Mouse (Mus musculus) gastrocnemius, postnatal 14 days (tissue): ENCODE measurements around the gene Dgkh. TPM values are rescaled to one million over a fixed set of nuclear protein-coding genes. Genes with fewer than 3 reads are reported as not detected.
"Not testable (repeated sequence)": the region's sequence is repeated elsewhere in the genome, so short reads cannot be mapped to it uniquely, and the experiment has no call there.

Source experiments
- DNase-seq: peaks from one replicate; pipeline ENCODE4 v3.0.0; 2021; ENCODE audit warnings: mixed read lengths
- intact Hi-C: fragments of 180-260 bp; cut with DNase I; formaldehyde crosslinking; loops from one replicate; pipeline ENCODE4 v1.15.1; 2025; ENCODE audit warnings: low total_unique reads
- total RNA-seq, 2 experiments: library from RNA; stranded (reverse); gene quantifications; 2 replicates each; pipeline ENCODE4 v1.2.3; 2021

Gene Dgkh
- total RNA-seq, 2 experiments from 2014 or later = 5.1 to 6.1 TPM

DNA sequence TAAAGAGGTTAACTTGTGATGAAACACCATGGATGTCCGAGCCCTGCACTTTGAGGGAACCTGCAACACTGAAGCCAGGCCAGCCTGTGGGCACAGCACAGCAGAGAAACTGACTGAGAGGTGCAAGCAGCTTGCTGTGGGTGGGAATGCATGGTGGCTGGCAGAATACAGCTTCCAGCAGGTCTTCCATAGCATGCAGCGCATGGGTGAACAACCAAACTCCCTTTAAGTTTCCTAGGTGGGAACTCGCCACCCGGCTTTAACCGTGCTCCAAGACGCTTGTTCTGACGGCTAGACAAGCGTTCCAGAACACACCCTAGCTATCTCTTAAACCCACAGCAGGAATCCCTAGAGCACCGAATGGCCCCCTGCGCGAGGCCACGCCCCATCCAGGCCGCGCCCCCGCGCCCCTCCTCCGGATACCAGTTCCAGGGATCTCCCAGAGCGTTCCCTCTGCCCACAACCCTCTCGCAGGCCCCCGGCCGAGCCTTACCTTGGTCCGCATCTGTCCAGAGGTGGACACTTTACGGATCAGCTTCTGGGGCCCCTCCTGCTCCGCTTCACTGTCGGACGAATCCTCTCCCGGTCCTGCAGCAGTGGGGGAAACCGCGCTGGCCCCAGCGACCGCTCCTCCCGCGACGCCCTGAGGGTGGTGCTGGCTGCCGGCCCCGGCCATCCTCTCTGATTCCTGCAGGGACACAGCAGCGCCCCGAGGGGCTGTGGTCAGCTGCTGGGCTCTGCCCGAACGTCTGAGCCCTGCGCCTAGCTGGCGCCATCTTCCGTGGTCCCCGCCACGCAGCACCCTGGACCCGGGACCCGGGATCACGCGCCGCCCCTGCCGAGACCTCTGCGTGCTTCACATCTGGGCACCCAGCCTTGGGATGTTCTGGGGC lies 7.9 kb downstream of the Dgkh start:
- DNase-seq = peak; percentile 52
- intact Hi-C loops = loop anchor here (10.0 kb wide), 1 partner anchor 50 kb away; no protein-coding TSS in a partner anchor

GRCm38 (mm10) chr14:78723655-78724054 lies 8.9 kb downstream of the Dgkh start:
- intact Hi-C loops = loop anchor here (10.0 kb wide), 1 partner anchor 49 kb away; no protein-coding TSS in a partner anchor
- not testable (repeated sequence) for DNase-seq

DNA sequence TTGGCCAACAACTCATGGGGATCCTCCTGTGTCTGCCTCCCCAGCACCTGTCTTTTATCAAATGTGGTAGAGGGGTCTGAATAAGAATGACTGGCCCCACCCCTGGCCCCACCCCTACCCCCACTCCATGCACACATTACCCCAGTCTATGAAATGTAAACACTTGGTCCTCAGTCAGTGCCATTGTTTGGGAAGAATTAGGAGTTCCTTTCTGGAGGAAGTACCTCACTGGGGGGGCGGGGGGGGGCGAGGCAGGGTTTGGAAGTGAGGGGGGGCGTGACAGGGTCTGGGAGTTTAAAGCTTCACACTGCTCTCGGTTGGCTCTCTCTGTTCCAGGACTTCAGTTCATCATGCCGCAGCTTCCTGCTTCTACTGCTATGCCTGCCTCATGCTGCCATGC lies 10.5 kb downstream of the Dgkh start:
- intact Hi-C loops = loop anchor here (10.0 kb wide), 1 partner anchor 47 kb away; no protein-coding TSS in a partner anchor
- DNase-seq = no peak

DNA sequence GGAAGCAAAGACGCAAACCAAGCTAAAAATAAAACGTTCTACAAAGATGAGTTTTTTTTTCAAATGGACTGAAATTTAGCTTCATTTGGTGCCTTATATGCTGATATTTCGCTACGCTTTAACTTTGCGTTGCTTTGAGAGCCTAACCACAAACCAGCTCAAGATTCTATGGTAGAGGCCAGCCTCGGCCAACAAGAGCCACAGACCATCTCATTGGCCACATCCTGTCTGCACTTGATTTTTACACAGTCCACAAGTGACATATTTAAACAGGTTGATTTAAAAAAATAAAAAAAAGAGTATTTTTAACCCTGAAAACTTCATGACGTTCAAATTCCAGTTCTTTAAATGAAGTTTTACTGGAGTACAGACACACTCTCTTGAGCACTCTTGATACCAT lies 16.5 kb downstream of the Dgkh start:
- intact Hi-C loops = no loop called here
- DNase-seq = no peak

DNA sequence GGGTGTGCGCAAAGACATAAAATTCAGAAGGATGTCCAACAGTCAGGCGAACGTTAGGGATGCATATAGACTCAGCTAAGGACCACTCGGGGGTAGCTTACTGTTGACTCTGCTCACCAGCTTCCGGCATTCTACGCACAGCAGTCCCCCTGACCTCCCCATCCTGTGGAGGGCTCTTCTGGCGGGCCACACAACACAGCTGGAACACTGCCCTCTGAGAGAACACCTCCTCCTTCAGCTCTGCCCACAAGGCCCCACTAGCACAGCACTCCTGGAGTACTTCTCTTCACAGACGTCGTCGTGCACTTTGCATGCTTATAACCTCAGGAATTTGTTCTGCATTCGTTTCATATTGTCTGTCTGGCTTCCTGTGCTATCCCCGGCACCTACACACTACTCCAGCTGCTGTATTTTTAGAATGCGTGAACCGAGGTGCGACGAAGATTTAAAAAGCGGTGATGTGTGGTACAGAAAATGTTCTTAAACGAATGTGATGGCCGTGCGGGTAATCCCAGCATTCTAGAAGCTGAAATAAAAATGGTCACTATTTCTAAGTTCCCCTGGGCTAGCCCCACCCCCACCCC lies 19.9 kb downstream of the Dgkh start:
- intact Hi-C loops = no loop called here
- no peak for DNase-seq

DNA sequence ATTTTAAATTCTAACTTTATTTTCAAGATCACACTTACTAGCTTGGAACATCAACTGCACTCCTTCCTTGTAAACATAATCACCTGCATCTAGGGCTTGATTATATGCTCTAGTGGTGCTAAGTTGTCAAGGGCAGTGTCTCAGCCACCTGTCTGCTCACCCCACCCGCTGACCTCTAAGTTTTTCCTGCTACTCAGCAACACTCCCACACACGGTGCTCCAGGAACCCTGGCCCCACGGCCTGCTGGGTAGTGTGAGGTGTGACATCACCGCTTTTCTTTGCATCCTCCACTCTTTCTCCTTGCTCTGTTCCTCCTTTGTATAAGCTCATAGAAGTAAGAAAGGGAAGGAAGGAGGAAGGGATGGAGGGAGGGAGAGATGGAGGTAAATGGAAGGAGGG lies 21.9 kb downstream of the Dgkh start:
- DNase-seq = no peak
- intact Hi-C loops = no loop called here

- intact Hi-C loops = no loop called here
- no peak for DNase-seq
These were observed 27.0 kb downstream of the Dgkh start for GRCm38 (mm10) chr14:78705616-78706015.

DNA sequence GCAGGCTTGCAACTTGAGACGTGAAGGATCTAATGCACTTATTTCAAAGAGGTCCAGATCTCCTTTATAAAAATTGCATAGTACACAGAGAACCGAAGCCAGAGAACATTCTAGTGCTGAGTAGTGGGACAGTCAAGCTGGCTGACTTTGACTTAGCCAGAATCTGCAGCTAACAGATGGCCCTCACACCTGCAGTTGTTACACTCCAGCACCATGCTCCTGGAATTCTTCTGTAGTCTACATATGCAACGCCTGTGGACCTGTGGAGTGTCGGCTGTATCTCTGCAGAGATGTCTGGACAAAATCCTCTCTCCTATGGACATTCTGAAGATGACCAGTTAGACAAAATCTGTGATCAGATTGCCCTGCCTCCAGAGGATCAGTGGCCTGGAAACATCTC lies 28.6 kb downstream of the Dgkh start:
- intact Hi-C loops = no loop called here
- DNase-seq = no peak

GRCm38 (mm10) chr14:78703361-78703760 lies 29.2 kb downstream of the Dgkh start:
- intact Hi-C loops = no loop called here
- DNase-seq = no peak

DNA sequence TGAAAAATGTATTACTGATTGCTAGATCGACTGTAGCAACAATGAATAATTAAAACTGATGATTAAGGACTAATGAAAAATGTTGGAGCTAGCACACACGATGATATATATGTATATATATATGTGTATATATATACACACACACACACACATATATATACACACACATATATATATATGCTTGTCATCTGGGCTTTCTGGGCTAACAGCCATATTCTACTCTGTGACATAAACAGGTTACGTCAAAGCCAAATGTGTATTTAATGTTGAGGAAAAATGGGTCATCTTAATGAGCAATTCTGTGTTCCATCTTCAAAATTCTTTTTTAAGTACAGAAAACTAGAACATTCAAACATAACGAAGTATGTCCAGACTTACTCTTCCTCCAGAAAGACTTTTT lies 30.5 kb downstream of the Dgkh start:
- no peak for DNase-seq
- intact Hi-C loops = no loop called here

DNA sequence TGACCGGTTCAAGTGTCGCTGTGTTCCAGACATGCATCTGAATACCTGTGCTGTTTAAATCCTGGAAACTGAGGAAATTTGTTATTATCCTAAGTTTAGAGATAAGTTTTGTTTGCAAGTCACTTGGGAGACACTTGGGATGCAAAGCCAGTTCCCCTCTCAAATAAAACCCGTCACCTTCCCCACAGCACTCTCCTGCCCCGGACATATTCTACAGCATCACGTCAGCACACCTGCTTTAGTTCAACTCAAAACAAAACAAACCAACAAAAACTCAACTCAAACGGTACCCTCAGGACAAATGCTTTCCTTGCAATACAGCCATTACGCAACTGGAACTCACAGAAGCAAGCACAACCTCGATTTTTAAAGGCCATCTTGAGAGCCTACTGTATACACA lies 31.1 kb downstream of the Dgkh start:
- intact Hi-C loops = no loop called here
- no peak for DNase-seq

DNA sequence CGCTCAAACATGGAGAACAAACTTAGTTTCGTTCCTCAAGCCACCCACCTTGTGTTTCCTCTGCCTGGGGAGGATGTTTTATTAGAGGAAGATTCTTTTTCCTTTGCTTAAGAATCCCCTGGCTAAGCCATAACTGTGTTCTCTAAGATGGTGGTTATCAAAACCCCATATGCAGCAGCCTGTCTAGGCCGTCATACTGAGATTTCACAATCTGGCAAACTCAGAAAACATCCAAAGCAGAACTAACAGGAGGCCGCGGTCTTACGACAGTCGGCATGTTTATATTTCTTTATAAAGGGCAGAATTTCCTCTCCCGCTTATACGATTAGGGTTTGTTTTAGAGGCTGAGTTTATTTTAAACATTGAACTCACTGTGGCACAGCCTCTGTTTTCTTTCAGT lies 31.5 kb downstream of the Dgkh start:
- DNase-seq = no peak
- intact Hi-C loops = no loop called here

DNA sequence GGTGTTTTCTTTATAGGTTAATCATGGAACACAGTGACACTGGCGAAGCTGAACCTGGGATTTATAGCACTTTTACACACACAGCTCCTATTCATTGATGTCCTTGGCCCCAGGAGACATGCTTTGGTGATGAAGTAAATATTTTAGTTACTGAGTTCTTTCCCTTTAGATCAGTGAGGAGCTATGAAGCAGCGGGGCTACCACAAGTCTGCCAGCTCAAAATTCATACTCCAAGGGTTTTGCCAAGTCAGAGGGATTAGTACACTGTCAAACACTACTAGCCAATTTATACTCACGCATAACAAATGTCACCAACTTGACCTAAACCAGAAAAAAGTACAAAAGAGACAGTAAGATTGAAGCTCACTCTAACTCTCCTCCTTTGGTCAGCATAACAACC lies 32.9 kb downstream of the Dgkh start:
- intact Hi-C loops = no loop called here
- DNase-seq = no peak

DNA sequence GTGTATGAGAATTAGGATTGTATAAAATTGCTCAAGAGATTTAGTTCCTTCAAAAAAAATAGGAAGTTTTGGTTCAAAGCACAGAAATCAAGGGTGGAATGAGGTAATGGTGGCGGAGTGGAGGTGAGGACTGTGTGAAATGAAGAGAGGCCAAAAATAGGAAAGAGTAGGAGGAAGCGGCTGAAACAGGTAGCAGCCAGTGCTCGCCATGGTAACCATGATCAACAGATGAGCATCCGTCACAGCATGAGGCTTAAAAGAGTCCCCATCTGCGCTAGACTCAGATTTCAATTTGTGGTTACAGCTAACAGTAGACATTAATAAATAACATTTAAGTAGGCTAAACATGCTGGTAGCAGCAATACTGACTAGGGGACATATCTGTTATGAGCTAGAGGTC lies 33.4 kb downstream of the Dgkh start:
- DNase-seq = no peak
- intact Hi-C loops = no loop called here

DNA sequence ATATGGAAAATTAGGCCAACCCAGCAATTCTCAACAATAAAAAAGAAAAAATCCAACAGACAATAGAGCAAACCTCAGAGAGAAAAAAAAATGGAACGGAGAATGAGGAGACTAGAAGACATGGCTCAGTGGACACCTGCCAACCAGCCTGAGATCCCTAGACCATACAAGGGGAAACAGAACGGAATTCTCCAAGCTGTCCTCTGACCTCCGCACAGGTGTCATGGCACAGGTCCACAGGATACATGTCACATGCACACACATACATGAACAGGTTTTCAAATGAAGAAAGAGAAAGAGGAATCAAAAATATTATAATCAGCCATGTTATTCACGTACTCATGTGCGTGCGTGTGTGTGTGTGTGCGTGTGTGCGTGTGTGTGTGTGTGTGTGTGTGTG lies 38.5 kb downstream of the Dgkh start:
- intact Hi-C loops = no loop called here
- DNase-seq = no peak

DNA sequence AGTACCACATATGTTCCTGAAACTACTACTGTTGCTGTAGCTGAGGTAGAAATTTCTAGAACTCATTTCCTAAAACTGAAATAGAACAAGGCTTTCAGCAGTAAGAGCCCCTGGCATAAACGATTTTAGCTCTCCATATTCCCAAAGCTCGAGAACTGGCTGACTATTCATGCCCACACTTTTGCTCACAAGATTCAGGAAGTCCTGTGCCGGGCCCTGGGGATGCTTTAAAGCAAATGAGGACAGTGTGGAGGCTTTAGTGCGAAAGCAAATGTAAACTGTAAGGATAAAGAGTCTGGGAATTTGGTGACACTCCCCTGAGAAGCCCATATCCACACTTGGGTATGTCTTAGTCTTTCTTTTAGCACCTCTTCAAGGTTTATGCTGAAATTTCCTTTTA lies 40.0 kb downstream of the Dgkh start:
- intact Hi-C loops = no loop called here
- no peak for DNase-seq

DNA sequence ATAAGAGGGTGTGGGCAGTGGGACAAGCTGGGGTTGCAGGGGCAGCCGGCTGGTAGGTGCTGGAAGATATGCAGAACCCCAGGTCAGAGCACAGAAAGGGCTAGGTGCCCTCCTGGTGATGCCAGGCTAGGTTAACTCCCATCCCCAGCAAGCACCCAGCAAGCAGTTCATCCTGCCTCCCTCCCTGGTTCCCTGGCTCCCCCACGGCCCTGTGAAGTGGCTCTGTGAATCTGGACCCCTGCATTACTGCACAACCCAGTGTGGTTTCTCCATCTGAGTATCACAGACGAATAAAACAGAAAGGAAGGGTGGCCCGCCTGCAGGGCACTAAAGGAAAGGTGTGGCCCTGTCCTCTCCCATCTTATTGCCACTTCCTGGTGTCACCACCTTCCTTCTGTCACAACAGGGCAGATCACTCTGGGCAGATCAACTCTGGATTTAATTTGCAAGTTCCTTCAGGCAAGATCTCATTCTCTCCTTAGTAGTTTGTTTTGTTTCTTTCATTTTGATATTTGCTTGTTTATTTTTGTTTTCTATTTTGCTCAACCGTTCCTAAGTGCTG lies 40.6 kb downstream of the Dgkh start:
- no peak for DNase-seq
- intact Hi-C loops = no loop called here

DNA sequence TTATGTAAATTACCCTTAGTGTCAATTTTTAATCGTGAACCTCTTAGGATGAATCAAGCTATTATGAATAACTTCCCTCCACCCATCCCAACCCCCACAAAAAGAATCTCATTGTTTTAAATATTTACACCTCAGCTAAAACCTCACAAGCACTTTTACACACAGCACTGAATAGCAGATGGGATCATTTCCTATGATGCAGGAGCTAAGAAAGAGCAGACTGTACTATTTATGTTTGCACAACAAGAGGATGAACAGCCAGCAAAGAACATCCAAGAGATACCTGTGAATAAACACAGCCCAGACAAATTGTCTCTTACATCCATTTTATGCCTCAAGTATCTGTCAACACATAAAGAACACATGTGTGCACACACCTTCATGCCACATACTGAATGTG lies 41.7 kb downstream of the Dgkh start:
- no peak for DNase-seq
- intact Hi-C loops = no loop called here

- intact Hi-C loops = no loop called here
- DNase-seq = no peak
These were observed 42.2 kb downstream of the Dgkh start for GRCm38 (mm10) chr14:78690387-78690786.

GRCm38 (mm10) chr14:78689950-78690349 lies 42.6 kb downstream of the Dgkh start:
- DNase-seq = no peak
- intact Hi-C loops = no loop called here

- intact Hi-C loops = no loop called here
- no peak for DNase-seq
These were observed 44.9 kb downstream of the Dgkh start for GRCm38 (mm10) chr14:78687716-78688115.
